Mouse (Mus musculus) left cerebral cortex, postnatal 4 days (tissue): Measurements from ENCODE around the gene Cd83. TPM values are rescaled to one million over a fixed set of nuclear protein-coding genes. Genes with fewer than 3 reads are reported as not detected.

Source experiments
- DNase-seq: peaks from one replicate; pipeline ENCODE4 v3.0.0-alpha.2; 2022
- intact Hi-C: fragments of 180-260 bp; cut with DNase I; formaldehyde crosslinking; loops from one replicate; pipeline ENCODE4 v1.15.1; 2025
- total RNA-seq, 2 experiments: library from RNA; stranded (reverse); gene quantifications; 2 replicates each; pipeline ENCODE4 v1.2.3; 2021

Cd83 gene
- total RNA-seq, 2 experiments from 2014 or later: 6.7 to 7.6 TPM

- DNase-seq: peak; percentile 75
- intact Hi-C loops: no loop called here
Observed at GRCm38 (mm10) chr13:43773965-43774566, 10.5 kb upstream of the Cd83 start.

- intact Hi-C loops: no loop called here
- no peak for DNase-seq
Observed at GRCm38 (mm10) chr13:43774605-43775426, 9.8 kb upstream of the Cd83 start.

GRCm38 (mm10) chr13:43775427-43775733 is 9.2 kb upstream of the Cd83 start:
- no peak for DNase-seq
- intact Hi-C loops: no loop called here

- intact Hi-C loops: no loop called here
- no peak for DNase-seq
Observed at GRCm38 (mm10) chr13:43777321-43778002, 7.1 kb upstream of the Cd83 start.

GRCm38 (mm10) chr13:43778021-43778649 is 6.4 kb upstream of the Cd83 start:
- DNase-seq: no peak
- intact Hi-C loops: no loop called here

- no peak for DNase-seq
- intact Hi-C loops: no loop called here
Observed at GRCm38 (mm10) chr13:43778971-43779370, 5.6 kb upstream of the Cd83 start.

- no peak for DNase-seq
- intact Hi-C loops: no loop called here
Observed at GRCm38 (mm10) chr13:43780071-43780470, 4.5 kb upstream of the Cd83 start.

GRCm38 (mm10) chr13:43785712-43786072 is 1.1 kb downstream of the Cd83 start:
- DNase-seq: no peak
- intact Hi-C loops: no loop called here

- intact Hi-C loops: no loop called here
- no peak for DNase-seq
Observed at GRCm38 (mm10) chr13:43786171-43786795, 1.7 kb downstream of the Cd83 start.

- intact Hi-C loops: no loop called here
- DNase-seq: no peak
Observed at GRCm38 (mm10) chr13:43787262-43787661, 2.7 kb downstream of the Cd83 start.

- intact Hi-C loops: no loop called here
- DNase-seq: no peak
Observed at GRCm38 (mm10) chr13:43788071-43788470, 3.5 kb downstream of the Cd83 start.

- intact Hi-C loops: no loop called here
- DNase-seq: no peak
Observed at GRCm38 (mm10) chr13:43788983-43789645, 4.5 kb downstream of the Cd83 start.

GRCm38 (mm10) chr13:43790229-43791001 is 5.8 kb downstream of the Cd83 start:
- intact Hi-C loops: loop anchor here (10.0 kb wide), 1 partner anchor 1184 kb away; no protein-coding TSS in a partner anchor
- no peak for DNase-seq

GRCm38 (mm10) chr13:43795334-43795733 is 10.8 kb downstream of the Cd83 start:
- peak; percentile 39 for DNase-seq
- intact Hi-C loops: loop anchor here (10.0 kb wide), 1 partner anchor 1179 kb away; no protein-coding TSS in a partner anchor

- peak; percentile 23 for DNase-seq
- intact Hi-C loops: loop anchor here (10.0 kb wide), 1 partner anchor 1176 kb away; no protein-coding TSS in a partner anchor
Observed at GRCm38 (mm10) chr13:43798655-43799054, 14.1 kb downstream of the Cd83 start.

GRCm38 (mm10) chr13:43800136-43800535 is 15.6 kb downstream of the Cd83 start:
- DNase-seq: no peak
- intact Hi-C loops: no loop called here

GRCm38 (mm10) chr13:43801961-43802360 is 17.4 kb downstream of the Cd83 start:
- intact Hi-C loops: no loop called here

GRCm38 (mm10) chr13:43802361-43803137 is 18.0 kb downstream of the Cd83 start:
- intact Hi-C loops: no loop called here
- no peak for DNase-seq

More at GRCm38 (mm10) chr13:43801961-43802360, 17.4 kb downstream of the Cd83 start:
- no peak for DNase-seq

- no peak for DNase-seq
- intact Hi-C loops: no loop called here
Observed at GRCm38 (mm10) chr13:43804648-43805047, 20.1 kb downstream of the Cd83 start.
